Mouse (Mus musculus) G1E (cell line): ENCODE results near the gene Sema5a.

Experiments used
- CTCF ChIP-seq: IDR thresholded peaks from 2 replicates; pipeline ENCODE4 v1.5.1; 2012; ENCODE audit warnings: low read depth, low read length, inconsistent platforms, mixed read lengths
- GATA1 ChIP-seq: IDR thresholded peaks from 2 replicates; pipeline ENCODE4 v1.6.1; 2012; ENCODE audit warnings: borderline replicate concordance, low read length, inconsistent platforms, mixed read lengths

- TF ChIP-seq CTCF (no peak), GATA1 (no peak)
These were observed 243.4 kb downstream of the Sema5a start for GRCm38 (mm10) chr15:32487968-32488367.
